Mouse (Mus musculus): ENCODE measurements around the gene Fgfr2. TPM values are rescaled to one million over a fixed set of nuclear protein-coding genes. Genes with fewer than 3 reads are reported as not detected.
A peak's percentile ranks its signal among the peaks of the same experiment; 100 is the strongest.

Gene Fgfr2
- polyA plus RNA-seq, 1 experiment from 2014 or later: 24.9 TPM

GRCm38 (mm10) chr7:131830261-131830660, 1292.9 kb downstream of the Fgfr2 start:
- ATAC-seq (replicated peaks; ENCODE audit: insufficient number of reproducible peaks, low FRiP score, low TSS enrichment): no peak
- H3K27me3 ChIP-seq (ENCODE audit: control insufficient read depth, insufficient read depth, low read length): no peaks in the 10 kb centered on the region
- no peaks in the 10 kb centered on the region for H3K36me3 ChIP-seq (ENCODE audit: control insufficient read depth, insufficient read depth, low read length)
- H3K27ac ChIP-seq (ENCODE audit: low read depth, low read length): no peak overlapping the region
- 62% methylated on average over 1 of the region's 1 CpGs for WGBS (ENCODE audit: insufficient replicate concordance)
- H3K9ac ChIP-seq (ENCODE audit: low read depth, low read length): no peak overlapping the region
- no peak overlapping the region for H3K4me3 ChIP-seq (ENCODE audit: low read depth, low read length)
- no peak overlapping the region for H3K4me2 ChIP-seq
- no peaks in the 10 kb centered on the region for H3K9me3 ChIP-seq (replicated peaks; ENCODE audit: control insufficient read depth, low read length)
- H3K4me1 ChIP-seq (ENCODE audit: control insufficient read depth, insufficient read depth, low read length): no peaks in the 10 kb centered on the region

DNA sequence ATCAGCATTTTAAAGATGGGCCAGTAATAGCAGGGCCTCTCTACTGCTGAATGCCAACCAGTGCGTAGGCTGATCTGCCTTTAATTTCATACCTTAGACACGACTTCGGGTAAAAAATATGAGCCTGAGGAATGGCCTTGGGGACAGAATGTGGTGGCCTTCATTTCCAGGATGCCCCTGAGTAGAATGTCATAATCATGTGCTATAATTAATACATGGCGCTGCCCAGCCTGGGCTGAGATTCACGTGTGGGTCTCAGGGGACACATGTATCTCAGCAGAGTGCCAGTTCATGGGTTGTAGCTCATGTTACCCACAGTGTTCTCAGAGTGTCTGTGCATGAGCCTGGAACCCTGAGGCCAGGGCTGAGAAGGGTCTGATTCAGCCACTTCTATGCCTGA, 1296.3 kb downstream of the Fgfr2 start:
- Histone ChIP-seq H3K9me3 (replicated peaks; ENCODE audit: control insufficient read depth, low read length) (no peaks in the 10 kb centered on the region), H3K9ac (ENCODE audit: low read depth, low read length) (no peak overlapping the region), H3K4me2 (no peak overlapping the region), H3K4me1 (ENCODE audit: control insufficient read depth, insufficient read depth, low read length) (no peaks in the 10 kb centered on the region), H3K27me3 (ENCODE audit: control insufficient read depth, insufficient read depth, low read length) (no peaks in the 10 kb centered on the region), H3K36me3 (ENCODE audit: control insufficient read depth, insufficient read depth, low read length) (no peaks in the 10 kb centered on the region), H3K27ac (ENCODE audit: low read depth, low read length) (no peak overlapping the region), H3K4me3 (ENCODE audit: low read depth, low read length) (no peak overlapping the region)
- ATAC-seq (replicated peaks; ENCODE audit: insufficient number of reproducible peaks, low FRiP score, low TSS enrichment): no peak
- WGBS (ENCODE audit: insufficient replicate concordance): 80% methylated on average over 5 of the region's 5 CpGs

DNA sequence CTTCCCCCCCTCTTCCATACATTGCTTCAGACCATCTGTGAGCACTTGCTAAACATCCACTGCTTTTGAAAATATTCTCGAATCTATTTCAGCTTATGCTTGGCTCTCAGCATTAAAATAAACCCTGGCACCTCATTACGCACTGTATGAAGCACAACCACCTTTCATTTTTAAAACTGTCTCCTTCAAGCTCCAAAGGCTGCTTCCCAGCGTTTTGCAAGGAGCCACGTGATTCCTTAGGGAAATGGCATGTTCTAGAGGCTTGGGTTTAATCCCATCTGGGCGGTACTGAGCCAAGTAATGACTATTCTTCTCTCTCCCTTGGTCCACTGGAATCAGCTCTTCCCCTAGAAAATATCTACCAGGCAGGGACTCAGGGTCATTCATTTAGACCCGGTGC, 1305.2 kb downstream of the Fgfr2 start:
- H3K4me3 ChIP-seq (ENCODE audit: low read depth, low read length): no peak overlapping the region
- no peaks in the 10 kb centered on the region for H3K4me1 ChIP-seq (ENCODE audit: control insufficient read depth, insufficient read depth, low read length)
- H3K4me2 ChIP-seq: no peak overlapping the region
- WGBS (ENCODE audit: insufficient replicate concordance): 74% methylated on average over 6 of the region's 6 CpGs
- no peak overlapping the region for H3K9ac ChIP-seq (ENCODE audit: low read depth, low read length)
- H3K36me3 ChIP-seq (ENCODE audit: control insufficient read depth, insufficient read depth, low read length): no peaks in the 10 kb centered on the region
- H3K9me3 ChIP-seq (replicated peaks; ENCODE audit: control insufficient read depth, low read length): no peaks in the 10 kb centered on the region
- no peak overlapping the region for H3K27ac ChIP-seq (ENCODE audit: low read depth, low read length)
- no peaks in the 10 kb centered on the region for H3K27me3 ChIP-seq (ENCODE audit: control insufficient read depth, insufficient read depth, low read length)
- ATAC-seq (replicated peaks; ENCODE audit: insufficient number of reproducible peaks, low FRiP score, low TSS enrichment): no peak

DNA sequence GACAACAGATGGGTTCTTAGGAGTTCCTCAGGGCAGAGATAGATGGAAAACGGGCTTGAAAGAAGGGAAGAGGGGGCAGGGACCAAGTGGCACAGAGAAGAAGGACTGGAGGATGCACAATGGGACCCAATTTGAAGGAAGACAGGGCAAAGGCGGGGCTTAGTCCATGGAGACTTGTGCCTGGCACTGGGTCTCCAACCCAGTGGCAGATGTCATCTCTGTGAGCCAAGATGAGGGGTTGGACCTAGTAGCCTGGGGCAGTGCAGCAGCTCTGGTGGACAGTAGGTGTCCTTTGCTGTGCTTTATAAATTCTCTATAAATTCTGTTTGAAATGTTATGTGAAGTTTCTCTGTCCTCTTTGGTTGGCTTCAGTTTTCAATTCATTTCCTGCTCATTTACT, 1306.5 kb downstream of the Fgfr2 start:
- Histone ChIP-seq H3K27me3 (ENCODE audit: control insufficient read depth, insufficient read depth, low read length) (no peaks in the 10 kb centered on the region), H3K36me3 (ENCODE audit: control insufficient read depth, insufficient read depth, low read length) (no peaks in the 10 kb centered on the region), H3K9ac (ENCODE audit: low read depth, low read length) (no peak overlapping the region), H3K9me3 (replicated peaks; ENCODE audit: control insufficient read depth, low read length) (no peaks in the 10 kb centered on the region), H3K27ac (ENCODE audit: low read depth, low read length) (no peak overlapping the region), H3K4me1 (ENCODE audit: control insufficient read depth, insufficient read depth, low read length) (no peaks in the 10 kb centered on the region), H3K4me2 (no peak overlapping the region), H3K4me3 (ENCODE audit: low read depth, low read length) (no peak overlapping the region)
- ATAC-seq (replicated peaks; ENCODE audit: insufficient number of reproducible peaks, low FRiP score, low TSS enrichment): no peak
- 68% methylated on average over 2 of the region's 2 CpGs for WGBS (ENCODE audit: insufficient replicate concordance)

- Histone ChIP-seq H3K36me3 (ENCODE audit: control insufficient read depth, insufficient read depth, low read length) (no peaks in the 10 kb centered on the region), H3K4me3 (ENCODE audit: low read depth, low read length) (no peak overlapping the region), H3K27me3 (ENCODE audit: control insufficient read depth, insufficient read depth, low read length) (no peaks in the 10 kb centered on the region), H3K4me2 (no peak overlapping the region), H3K9me3 (replicated peaks; ENCODE audit: control insufficient read depth, low read length) (no peaks in the 10 kb centered on the region), H3K4me1 (ENCODE audit: control insufficient read depth, insufficient read depth, low read length) (no peaks in the 10 kb centered on the region), H3K9ac (ENCODE audit: low read depth, low read length) (no peak overlapping the region), H3K27ac (ENCODE audit: low read depth, low read length) (no peak overlapping the region)
- no peak for ATAC-seq (replicated peaks; ENCODE audit: insufficient number of reproducible peaks, low FRiP score, low TSS enrichment)
- WGBS (ENCODE audit: insufficient replicate concordance): 68% methylated on average over 6 of the region's 6 CpGs
These were observed 1311.0 kb downstream of the Fgfr2 start for GRCm38 (mm10) chr7:131812116-131812515.

DNA sequence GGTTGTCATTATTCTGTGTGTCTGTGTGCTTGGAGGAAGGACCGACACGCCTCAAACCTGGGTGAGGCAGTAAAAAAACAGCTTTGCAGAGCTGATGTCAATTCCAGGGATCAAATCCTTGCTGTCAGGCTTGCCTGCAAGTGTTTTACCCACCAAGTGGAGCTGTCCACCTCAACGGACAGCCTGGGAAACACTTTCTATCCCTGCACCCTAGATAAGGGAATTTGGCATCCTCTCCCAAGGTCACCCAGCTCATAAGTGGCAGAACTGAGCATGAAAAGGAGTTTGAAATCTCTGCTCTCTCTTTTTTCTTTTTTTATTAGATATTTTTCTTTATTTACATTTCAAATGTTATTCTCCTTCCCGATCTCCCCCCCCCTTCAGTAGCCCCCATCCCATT, 1312.2 kb downstream of the Fgfr2 start:
- no peak overlapping the region for H3K9ac ChIP-seq (ENCODE audit: low read depth, low read length)
- H3K4me2 ChIP-seq: no peak overlapping the region
- no peak for ATAC-seq (replicated peaks; ENCODE audit: insufficient number of reproducible peaks, low FRiP score, low TSS enrichment)
- H3K4me1 ChIP-seq (ENCODE audit: control insufficient read depth, insufficient read depth, low read length): no peaks in the 10 kb centered on the region
- H3K27ac ChIP-seq (ENCODE audit: low read depth, low read length): no peak overlapping the region
- no peaks in the 10 kb centered on the region for H3K36me3 ChIP-seq (ENCODE audit: control insufficient read depth, insufficient read depth, low read length)
- no peaks in the 10 kb centered on the region for H3K27me3 ChIP-seq (ENCODE audit: control insufficient read depth, insufficient read depth, low read length)
- H3K9me3 ChIP-seq (replicated peaks; ENCODE audit: control insufficient read depth, low read length): no peaks in the 10 kb centered on the region
- no peak overlapping the region for H3K4me3 ChIP-seq (ENCODE audit: low read depth, low read length)
- WGBS (ENCODE audit: insufficient replicate concordance): 47% methylated on average over 4 of the region's 4 CpGs

- H3K4me2 ChIP-seq: no peak overlapping the region
- 30% methylated on average over 5 of the region's 5 CpGs for WGBS (ENCODE audit: insufficient replicate concordance)
- H3K9me3 ChIP-seq (replicated peaks; ENCODE audit: control insufficient read depth, low read length): no peaks in the 10 kb centered on the region
- no peak overlapping the region for H3K4me3 ChIP-seq (ENCODE audit: low read depth, low read length)
- peak; percentile 59; the same call in 1 of the 2 replicates for ATAC-seq (replicated peaks; ENCODE audit: insufficient number of reproducible peaks, low FRiP score, low TSS enrichment)
- no peaks in the 10 kb centered on the region for H3K36me3 ChIP-seq (ENCODE audit: control insufficient read depth, insufficient read depth, low read length)
- no peak overlapping the region for H3K27ac ChIP-seq (ENCODE audit: low read depth, low read length)
- H3K9ac ChIP-seq (ENCODE audit: low read depth, low read length): no peak overlapping the region
- H3K27me3 ChIP-seq (ENCODE audit: control insufficient read depth, insufficient read depth, low read length): no peaks in the 10 kb centered on the region
- H3K4me1 ChIP-seq (ENCODE audit: control insufficient read depth, insufficient read depth, low read length): no peaks in the 10 kb centered on the region
These were observed 1313.5 kb downstream of the Fgfr2 start for GRCm38 (mm10) chr7:131809584-131810181.

GRCm38 (mm10) chr7:131807257-131807656, 1315.9 kb downstream of the Fgfr2 start:
- no peaks in the 10 kb centered on the region for H3K9me3 ChIP-seq (replicated peaks; ENCODE audit: control insufficient read depth, low read length)
- no peak for ATAC-seq (replicated peaks; ENCODE audit: insufficient number of reproducible peaks, low FRiP score, low TSS enrichment)
- 13% methylated on average over 2 of the region's 2 CpGs for WGBS (ENCODE audit: insufficient replicate concordance)

GRCm38 (mm10) chr7:131805525-131806202, 1317.5 kb downstream of the Fgfr2 start:
- H3K36me3 ChIP-seq (ENCODE audit: control insufficient read depth, insufficient read depth, low read length): no peaks in the 10 kb centered on the region
- 77% methylated on average over 9 of the region's 9 CpGs for WGBS (ENCODE audit: insufficient replicate concordance)

More at GRCm38 (mm10) chr7:131807257-131807656, 1315.9 kb downstream of the Fgfr2 start:
- Histone ChIP-seq H3K9ac (ENCODE audit: low read depth, low read length) (no peak overlapping the region), H3K27me3 (ENCODE audit: control insufficient read depth, insufficient read depth, low read length) (no peaks in the 10 kb centered on the region; the same call in 1 of the 2 replicates), H3K27ac (ENCODE audit: low read depth, low read length) (no peak overlapping the region), H3K4me3 (ENCODE audit: low read depth, low read length) (no peak overlapping the region), H3K36me3 (ENCODE audit: control insufficient read depth, insufficient read depth, low read length) (no peaks in the 10 kb centered on the region), H3K4me2 (no peak overlapping the region), H3K4me1 (ENCODE audit: control insufficient read depth, insufficient read depth, low read length) (no peaks in the 10 kb centered on the region)

More at GRCm38 (mm10) chr7:131805525-131806202, 1317.5 kb downstream of the Fgfr2 start:
- Histone ChIP-seq H3K27me3 (ENCODE audit: control insufficient read depth, insufficient read depth, low read length) (no peaks in the 10 kb centered on the region; the same call in 1 of the 2 replicates), H3K27ac (ENCODE audit: low read depth, low read length) (no peak overlapping the region), H3K4me3 (ENCODE audit: low read depth, low read length) (no peak overlapping the region), H3K4me1 (ENCODE audit: control insufficient read depth, insufficient read depth, low read length) (no peaks in the 10 kb centered on the region), H3K4me2 (no peak overlapping the region), H3K9ac (ENCODE audit: low read depth, low read length) (no peak overlapping the region), H3K9me3 (replicated peaks; ENCODE audit: control insufficient read depth, low read length) (no peaks in the 10 kb centered on the region)
- no peak for ATAC-seq (replicated peaks; ENCODE audit: insufficient number of reproducible peaks, low FRiP score, low TSS enrichment)

All from heart, embryonic 11.5 days (tissue).